Mouse (Mus musculus) layer of hippocampus, adult 8-10 months (tissue): ENCODE measurements around the gene Nwd1. TPM values are rescaled to one million over a fixed set of nuclear protein-coding genes. Genes with fewer than 3 reads are reported as not detected.

Source experiments
- DNase-seq, 2 experiments: peaks; one replicate each; pipeline ENCODE4 v3.0.0; 2022; ENCODE audit warnings: low spot score in 2 of 2
- microRNA-seq, 2 experiments: library from miRNA; unstranded; fragments of <30 nt; microRNA quantifications; one replicate each; pipeline ENCODE4 v1.2.0; 2022
- total RNA-seq, 4 experiments: library from RNA; stranded (reverse); gene quantifications; 2 replicates each; pipeline ENCODE4 v1.2.4; 2022

Nwd1 gene
- total RNA-seq, 4 experiments from 2014 or later = 45.4 to 57.7 (median 50.6) TPM

DNA sequence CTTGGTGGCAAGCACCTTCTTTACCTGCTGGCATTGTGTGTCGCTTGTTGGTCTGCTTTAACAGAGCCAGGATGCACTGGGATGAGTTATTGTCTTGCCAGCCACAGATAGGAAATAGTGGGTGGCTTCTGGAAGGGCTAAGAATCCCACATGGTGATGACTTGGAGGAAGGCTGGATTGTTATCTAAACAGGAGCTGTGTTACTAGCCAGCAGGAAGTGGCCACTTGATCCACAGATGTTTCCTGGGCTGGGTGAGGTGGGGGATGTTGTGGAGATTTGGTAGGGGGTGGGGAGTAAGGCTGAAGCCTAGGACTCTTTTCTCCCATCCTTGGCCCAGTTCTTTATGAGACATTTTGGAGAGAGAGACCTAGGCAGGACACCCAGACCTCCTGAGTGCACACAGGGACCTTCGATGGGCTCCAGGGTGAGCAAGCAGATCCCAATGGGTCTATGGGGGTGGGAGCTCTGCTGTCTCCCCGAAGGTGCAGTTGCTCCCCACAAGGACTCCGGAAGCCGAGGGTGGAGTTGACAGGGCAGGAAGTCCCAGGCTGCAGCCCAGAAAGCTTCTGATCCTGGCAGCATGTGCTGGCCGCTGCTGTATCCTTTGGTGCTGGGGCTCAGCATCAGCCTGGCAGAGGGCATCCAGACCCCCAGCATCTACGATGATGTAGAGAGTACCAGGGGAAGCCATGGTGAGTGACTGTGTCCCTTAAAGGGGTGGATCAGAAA is 115.0 kb downstream of the Nwd1 start, which contains the start of gene F2rl3:
Gene F2rl3 (plus strand): TSS at position 559 of the 730 bp plus-strand sequence.
- DNase-seq = peak in 1 of 2 experiments; percentile 2

DNA sequence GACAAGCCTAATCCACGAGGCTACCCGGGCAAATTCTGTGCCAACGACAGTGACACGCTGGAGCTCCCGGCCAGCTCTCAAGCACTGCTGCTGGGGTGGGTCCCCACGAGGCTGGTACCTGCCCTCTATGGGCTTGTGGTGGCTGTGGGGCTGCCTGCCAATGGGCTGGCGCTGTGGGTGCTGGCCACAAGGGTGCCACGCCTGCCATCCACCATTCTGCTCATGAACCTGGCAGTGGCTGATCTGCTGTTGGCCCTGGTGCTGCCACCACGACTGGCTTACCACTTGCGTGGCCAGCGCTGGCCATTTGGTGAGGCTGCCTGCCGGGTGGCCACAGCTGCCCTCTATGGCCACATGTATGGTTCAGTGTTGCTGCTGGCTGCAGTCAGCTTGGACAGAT is 115.8 kb downstream of the Nwd1 start:
- DNase-seq = peak in 1 of 2 experiments; percentile 2

DNA sequence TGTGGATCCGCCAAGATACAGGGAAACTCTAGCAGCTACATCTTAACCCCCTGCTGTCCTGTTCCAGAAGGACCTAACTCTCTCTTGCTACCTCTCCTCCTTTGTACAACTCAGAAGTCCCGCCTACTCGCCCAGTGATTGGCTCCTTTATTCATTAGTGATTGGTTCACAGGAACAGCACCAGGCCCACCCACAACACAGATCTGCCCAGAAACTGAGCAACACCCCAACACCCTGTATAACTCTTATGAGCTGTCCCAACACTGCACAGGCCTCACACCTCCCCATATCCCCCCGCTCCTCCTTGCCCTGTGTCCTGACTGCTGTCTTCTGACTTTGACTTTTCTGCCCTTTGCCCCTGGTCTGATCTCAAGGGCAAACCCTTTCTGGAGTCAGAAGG is 119.2 kb downstream of the Nwd1 start:
- no peak for DNase-seq

- DNase-seq = no peak
Observed at GRCm38 (mm10) chr8:72766777-72767176, 120.3 kb downstream of the Nwd1 start.

Small RNA genes within 50 kb of the gene (microRNA-seq; reads per million reads assigned to microRNA genes)
- 0 reads per million in 2 experiments for gene Gm26237

Other genes with a start within 250 kb of the Nwd1 start
- 10 to 100 TPM; 69.5 to 77.8 (median 72.1) TPM for gene Eps15l1, start 225.3 kb upstream of the Nwd1 start, total RNA-seq
- gene Calr3, start 202.8 kb upstream of the Nwd1 start, total RNA-seq = 1 to 10 TPM in 2 of 4 experiments, under 1 TPM in 1, not detected in 1; 0.83 to 1.2 (median 1.2) TPM
- 10 to 100 TPM in 3 of 4 experiments, 1 to 10 TPM in 1; 9.6 to 14.3 (median 12.0) TPM for gene 1700030K09Rik, start 202.8 kb upstream of the Nwd1 start, total RNA-seq
- gene Cherp, start 171.5 kb upstream of the Nwd1 start, total RNA-seq = 10 to 100 TPM; 69.3 to 97.6 (median 83.2) TPM
- gene Slc35e1, start 154.1 kb upstream of the Nwd1 start, total RNA-seq = 10 to 100 TPM; 42.8 to 55.5 (median 48.7) TPM
- gene Med26, start 98.4 kb upstream of the Nwd1 start, total RNA-seq = 10 to 100 TPM in 1 of 4 experiments, 1 to 10 TPM in 3; 7.1 to 11.1 (median 9.2) TPM
- 100 to 1,000 TPM; 102 to 116 (median 113) TPM for gene Smim7, start 75.6 kb upstream of the Nwd1 start, total RNA-seq
- 100 to 1,000 TPM in 3 of 4 experiments, 10 to 100 TPM in 1; 97.4 to 111 (median 103) TPM for gene Tmem38a, start 74.7 kb upstream of the Nwd1 start, total RNA-seq
- gene Sin3b, start 76.6 kb downstream of the Nwd1 start, total RNA-seq = 100 to 1,000 TPM; 172 to 190 (median 175) TPM
- gene F2rl3, start 115.2 kb downstream of the Nwd1 start, total RNA-seq = under 1 TPM in 3 of 4 experiments, not detected in 1; 0.23 to 0.55 (median 0.43) TPM